Mouse (Mus musculus) spleen, embryonic (tissue): Measurements from ENCODE around the gene Rnaset2a.
"Not testable (repeated sequence)": the region's sequence is repeated elsewhere in the genome, so short reads cannot be mapped to it uniquely, and the experiment has no call there.

Experiments used
- CTCF ChIA-PET: fragments of 350-600 bp; sonication (Branson Sonifier 250); formaldehyde crosslinking; loops from one replicate; lab custom pipeline; 2022; lab: Charles Lee

Gene Rnaset2a

GRCm38 (mm10) chr17:8140210-8140609, 7.7 kb downstream of the Rnaset2a start:
- CTCF ChIA-PET = not testable (repeated sequence)

GRCm38 (mm10) chr17:8138116-8138515, 9.8 kb downstream of the Rnaset2a start:
- CTCF ChIA-PET = not testable (repeated sequence)

GRCm38 (mm10) chr17:8130849-8131248, 17.0 kb downstream of the Rnaset2a start:
- CTCF ChIA-PET = not testable (repeated sequence)

- CTCF ChIA-PET = not testable (repeated sequence)
Measured at GRCm38 (mm10) chr17:8129578-8129977, 18.3 kb downstream of the Rnaset2a start.

- CTCF ChIA-PET = not testable (repeated sequence)
Measured at GRCm38 (mm10) chr17:8128326-8128993, 19.4 kb downstream of the Rnaset2a start.

GRCm38 (mm10) chr17:8124586-8124985, 23.3 kb downstream of the Rnaset2a start:
- CTCF ChIA-PET = not testable (repeated sequence)

GRCm38 (mm10) chr17:8122974-8123373, 24.9 kb downstream of the Rnaset2a start:
- CTCF ChIA-PET = not testable (repeated sequence)

GRCm38 (mm10) chr17:8116928-8117327, 31.0 kb downstream of the Rnaset2a start:
- CTCF ChIA-PET = not testable (repeated sequence)

GRCm38 (mm10) chr17:8116378-8116777, 31.5 kb downstream of the Rnaset2a start:
- CTCF ChIA-PET = interaction anchor here (0.6 kb wide), 1 partner anchor 185 kb away, joined by 6 read pairs; no protein-coding TSS in a partner anchor

GRCm38 (mm10) chr17:8112199-8112598, 35.7 kb downstream of the Rnaset2a start:
- CTCF ChIA-PET = not testable (repeated sequence)

- CTCF ChIA-PET = not testable (repeated sequence)
Measured at GRCm38 (mm10) chr17:8101297-8101609, 46.6 kb downstream of the Rnaset2a start.

- CTCF ChIA-PET = not testable (repeated sequence)
Measured at GRCm38 (mm10) chr17:8100405-8101296, 47.2 kb downstream of the Rnaset2a start.

GRCm38 (mm10) chr17:8096199-8096598, 51.7 kb downstream of the Rnaset2a start:
- CTCF ChIA-PET = not testable (repeated sequence)

GRCm38 (mm10) chr17:8095653-8096052, 52.2 kb downstream of the Rnaset2a start:
- CTCF ChIA-PET = not testable (repeated sequence)

GRCm38 (mm10) chr17:8092537-8093526, 55.1 kb downstream of the Rnaset2a start:
- CTCF ChIA-PET = not testable (repeated sequence)

- CTCF ChIA-PET = not testable (repeated sequence)
Measured at GRCm38 (mm10) chr17:8091320-8091719, 56.6 kb downstream of the Rnaset2a start.

- CTCF ChIA-PET = not testable (repeated sequence)
Measured at GRCm38 (mm10) chr17:8069847-8070246, 78.0 kb downstream of the Rnaset2a start.
